Mouse (Mus musculus): ENCODE results near the gene Hnf1b.

Hnf1b gene

DNA sequence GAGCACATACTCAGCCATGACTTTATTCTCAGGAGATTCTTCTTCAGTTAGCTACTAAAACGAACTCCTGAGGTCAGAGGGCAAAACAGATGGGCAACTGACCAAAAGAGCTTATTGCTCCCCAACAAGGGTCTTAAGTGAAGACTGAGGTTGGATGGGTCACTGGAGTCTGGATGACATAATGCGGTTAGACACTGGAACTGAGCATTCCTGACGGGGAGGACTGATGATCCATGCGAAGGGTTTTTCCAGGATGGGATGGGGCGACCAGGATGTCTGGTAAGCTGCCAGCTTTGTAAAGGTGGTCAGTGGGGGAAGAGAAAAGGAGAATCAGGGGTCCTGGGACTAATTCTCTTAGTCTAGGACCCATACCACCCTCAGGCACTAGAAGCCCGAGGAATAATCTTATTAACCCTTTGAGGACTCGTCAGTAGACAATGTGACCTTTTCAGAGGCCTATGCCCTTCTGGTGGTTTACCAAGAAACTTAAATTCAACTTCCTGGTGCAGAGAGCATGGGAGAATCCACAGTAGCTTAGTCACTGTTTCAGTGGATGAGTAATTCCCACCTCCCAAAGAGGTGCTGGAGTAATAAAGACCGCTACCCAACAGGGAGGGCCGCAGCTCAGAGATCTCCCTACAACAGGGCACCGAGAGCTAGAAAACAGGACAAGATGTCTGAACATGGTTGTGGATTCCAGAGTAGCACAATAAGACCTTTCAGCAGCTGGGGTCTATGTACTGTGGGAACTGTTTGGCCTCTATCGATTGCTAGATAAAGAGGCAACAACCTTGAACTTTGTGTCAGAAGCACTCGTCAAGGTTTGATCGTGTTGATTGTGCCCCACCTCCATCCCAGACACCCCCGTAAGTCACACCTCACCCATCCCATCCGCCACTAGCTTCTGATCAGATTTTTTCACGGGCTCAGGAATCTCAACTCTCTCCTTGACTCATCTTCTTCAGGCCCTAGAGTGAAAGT, 46.9 kb downstream of the Hnf1b start:
- no peak for DNase-seq (ENCODE audit: low spot score in 2 of 2)

DNA sequence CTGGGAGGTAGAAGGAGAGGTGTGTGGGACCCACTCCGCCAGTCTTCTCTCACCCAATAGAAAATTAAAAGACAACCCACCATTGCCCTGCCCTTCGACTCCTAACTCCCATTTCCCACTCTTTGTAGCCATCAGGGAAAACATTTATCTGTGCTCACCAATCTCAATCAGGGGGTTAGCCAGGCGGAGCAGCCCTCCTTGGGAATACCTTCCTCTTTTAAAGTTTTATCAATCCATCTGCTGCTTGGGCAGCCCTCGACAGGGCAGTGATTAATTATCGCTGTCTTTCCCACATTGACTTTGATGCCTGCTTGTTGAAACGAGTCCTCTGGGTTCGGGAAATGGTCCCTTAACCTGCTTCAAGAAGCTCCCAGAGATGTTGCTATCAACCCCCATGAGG, 47.7 kb downstream of the Hnf1b start:
- DNase-seq (ENCODE audit: low spot score in 2 of 2) = no peak

DNA sequence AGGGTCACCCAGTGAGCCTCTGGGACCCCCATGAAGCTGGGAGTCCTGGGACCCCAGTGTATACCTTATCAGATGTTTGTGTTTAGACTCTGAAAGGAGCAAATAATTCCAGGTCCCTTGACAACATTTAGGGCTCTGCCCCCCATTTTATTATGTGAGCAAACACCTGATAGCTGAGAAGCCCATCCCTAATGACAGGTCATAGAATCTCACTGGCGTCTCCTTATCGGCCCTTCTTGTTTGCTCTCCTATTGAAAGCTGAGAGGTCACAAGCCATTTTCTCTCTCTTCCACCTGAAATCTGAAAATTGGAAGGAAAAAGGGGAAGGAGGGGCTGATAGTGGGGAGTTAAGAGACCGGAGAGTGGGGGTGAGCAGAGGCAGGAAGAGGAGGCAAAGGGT, 52.9 kb downstream of the Hnf1b start:
- DNase-seq (ENCODE audit: low spot score in 2 of 2) = no peak

DNA sequence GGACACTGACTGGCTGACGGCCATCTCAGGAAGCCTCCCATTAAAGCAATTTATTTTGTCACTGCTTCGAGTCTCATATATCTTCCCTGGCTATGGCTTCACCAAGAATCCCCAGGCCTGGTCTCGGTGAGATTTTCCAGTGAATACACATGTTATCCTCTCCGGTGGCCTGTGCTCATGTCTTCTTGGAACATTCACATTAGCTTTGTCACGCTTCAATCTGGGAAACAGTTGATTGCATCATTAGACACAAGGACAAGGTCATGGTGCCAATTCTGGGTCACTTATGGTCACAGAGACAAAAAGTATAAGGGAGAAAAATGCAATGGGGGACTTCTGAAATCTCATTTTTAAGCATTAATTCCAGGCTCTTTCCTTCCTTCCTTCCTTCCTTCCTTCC, 55.9 kb downstream of the Hnf1b start:
- no peak for DNase-seq (ENCODE audit: low spot score in 2 of 2)

DNA sequence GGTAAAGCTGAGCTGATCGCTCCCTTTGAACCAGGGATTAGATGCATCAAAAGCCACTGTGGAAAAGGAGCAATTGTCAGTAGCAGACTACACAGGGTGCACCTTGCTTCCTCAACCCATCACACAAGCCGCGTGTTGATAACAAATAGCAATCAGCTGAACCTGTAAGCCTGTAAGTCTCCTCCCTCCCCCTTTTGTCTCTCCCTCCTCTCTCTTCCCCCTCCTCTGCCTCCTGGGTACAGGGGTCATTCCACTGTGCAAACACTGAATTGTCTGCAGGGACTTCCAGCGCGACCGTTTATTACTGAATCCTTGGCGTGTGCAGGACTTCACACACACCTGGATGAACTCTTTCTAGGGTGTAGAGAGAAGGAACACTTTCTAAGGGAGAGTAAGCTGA, 58.5 kb downstream of the Hnf1b start:
- DNase-seq (ENCODE audit: low spot score in 2 of 2) = no peak

DNA sequence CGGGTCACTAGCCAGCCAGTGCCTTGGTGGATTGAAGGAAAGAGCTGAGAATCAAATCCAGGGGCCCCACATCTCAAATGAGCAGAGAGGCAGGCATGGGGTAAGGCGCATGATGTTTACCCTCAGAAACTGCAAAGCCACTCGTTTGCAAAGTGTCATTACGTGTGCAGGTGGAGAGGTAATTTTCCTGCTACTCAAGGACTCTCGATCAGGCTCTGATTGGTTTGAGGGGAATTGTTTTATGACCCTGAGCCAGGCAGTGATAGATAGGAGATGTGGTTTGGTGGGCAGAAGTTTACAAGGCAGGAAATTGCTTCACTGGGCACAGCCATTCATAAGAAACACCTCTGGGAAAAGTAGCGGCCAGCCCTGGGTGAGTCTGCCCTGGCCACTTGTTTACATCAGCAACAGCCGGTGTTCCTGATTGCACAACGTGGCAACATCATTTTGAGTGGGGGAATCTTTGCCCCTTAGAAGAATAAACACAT, 64.0 kb downstream of the Hnf1b start:
- no peak for DNase-seq (ENCODE audit: low spot score in 2 of 2)

DNA sequence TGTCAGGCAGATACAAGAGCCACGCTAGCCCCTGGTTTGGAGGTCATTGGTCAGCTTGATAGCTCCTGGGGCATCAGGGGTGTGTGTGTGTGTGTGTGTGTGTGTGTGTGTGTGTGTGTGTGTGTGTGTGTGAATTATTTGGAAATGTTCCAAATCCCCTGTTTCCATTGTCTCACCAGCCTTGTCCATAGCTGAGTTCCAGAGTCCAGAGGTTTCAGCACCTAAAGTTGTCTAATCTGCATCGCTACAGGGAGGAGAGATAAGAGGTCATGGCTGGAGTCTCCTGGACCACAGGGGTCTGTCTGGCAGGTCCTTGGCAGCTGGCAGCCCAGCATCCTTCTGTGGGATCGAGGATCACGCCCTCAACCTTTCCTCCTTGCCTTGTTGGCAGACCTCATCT, 64.6 kb downstream of the Hnf1b start:
- no peak for DNase-seq (ENCODE audit: low spot score in 2 of 2)

DNA sequence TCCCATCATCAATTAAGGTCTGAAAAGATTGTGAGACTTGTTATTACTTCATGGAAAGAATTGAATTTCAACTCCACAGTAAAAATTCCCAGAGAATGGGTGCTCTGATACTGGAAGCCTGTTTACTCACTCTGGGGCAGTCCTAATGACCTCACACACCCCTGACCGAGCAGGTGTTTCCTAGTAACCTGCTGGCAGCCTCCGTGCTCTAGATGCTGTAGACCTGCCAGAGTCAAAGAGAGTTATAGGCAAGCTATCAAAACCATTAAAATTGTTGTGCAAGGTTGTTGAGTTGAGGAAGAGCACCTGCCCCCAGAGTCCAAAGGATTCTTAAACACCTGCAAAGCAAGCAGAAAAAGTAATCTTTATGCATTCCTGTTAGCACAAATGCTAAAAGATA, 72.7 kb downstream of the Hnf1b start:
- no peak for DNase-seq (ENCODE audit: low spot score in 2 of 2)

DNA sequence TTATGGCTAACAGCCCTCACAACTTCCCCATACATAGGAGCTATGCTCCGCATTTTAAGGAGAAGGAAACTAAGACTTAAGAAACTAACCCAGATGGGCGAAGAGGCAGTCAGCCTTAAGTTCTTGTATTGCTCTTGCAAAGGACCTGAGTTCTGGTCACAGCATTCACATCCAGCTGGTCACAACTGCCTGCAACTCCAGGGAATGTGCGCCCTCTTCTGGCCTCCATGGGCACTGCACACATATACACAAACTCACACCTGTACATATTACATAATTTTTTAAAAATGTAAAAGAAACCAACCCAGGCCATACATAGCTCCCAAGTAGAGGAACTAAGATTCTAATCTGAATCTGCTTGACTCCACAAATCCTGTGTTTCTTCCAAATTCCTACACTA, 77.2 kb downstream of the Hnf1b start:
- no peak for DNase-seq (ENCODE audit: low spot score in 2 of 2)

DNA sequence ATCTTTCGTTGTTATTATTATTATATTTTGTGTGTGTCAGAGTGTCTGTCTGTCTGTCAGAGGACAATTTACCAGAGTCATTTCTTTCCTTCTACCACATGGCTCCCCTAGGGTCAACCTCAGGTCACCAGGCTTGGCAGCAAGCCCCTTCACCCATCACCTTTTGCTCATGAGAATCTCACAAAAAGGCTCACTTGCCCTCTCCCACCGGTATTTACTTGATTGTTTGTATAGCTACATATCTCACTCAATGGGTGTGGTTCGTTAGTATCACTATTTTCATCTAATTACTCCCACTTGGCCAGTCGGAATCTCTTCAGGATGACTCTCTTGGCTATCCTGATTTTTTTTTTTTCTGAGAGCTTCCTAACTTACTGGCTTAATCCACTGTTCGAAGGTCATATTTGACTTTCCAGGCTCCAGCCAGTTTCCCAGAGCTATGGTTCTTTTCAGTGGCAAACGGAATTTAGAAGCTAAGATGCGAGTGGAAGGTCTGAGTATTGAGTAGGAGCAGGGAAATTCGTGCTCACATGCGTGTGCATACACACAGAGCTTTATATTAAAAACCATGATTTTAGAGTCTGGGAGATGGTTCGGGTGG, 82.7 kb downstream of the Hnf1b start:
- no peak for DNase-seq (ENCODE audit: low spot score in 2 of 2)

DNA sequence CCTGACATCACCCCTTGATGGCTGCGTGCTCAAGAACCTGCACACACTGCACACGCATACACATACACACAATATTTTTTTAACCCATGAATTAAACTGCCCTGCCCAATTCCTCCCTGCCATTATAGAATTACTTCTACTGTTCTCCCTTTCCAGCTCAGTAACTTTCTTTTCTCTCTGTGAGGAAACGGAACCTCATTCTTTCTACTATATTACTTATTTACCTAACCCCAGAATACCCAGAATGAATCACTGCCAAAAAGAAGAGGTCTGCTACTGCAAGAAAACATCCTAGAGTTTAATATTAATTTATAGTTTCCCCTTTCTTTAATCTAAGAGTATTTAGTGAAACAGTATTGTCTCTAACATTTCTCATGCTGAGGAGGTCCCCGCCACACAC, 83.5 kb downstream of the Hnf1b start:
- DNase-seq (ENCODE audit: low spot score in 2 of 2) = no peak

DNA sequence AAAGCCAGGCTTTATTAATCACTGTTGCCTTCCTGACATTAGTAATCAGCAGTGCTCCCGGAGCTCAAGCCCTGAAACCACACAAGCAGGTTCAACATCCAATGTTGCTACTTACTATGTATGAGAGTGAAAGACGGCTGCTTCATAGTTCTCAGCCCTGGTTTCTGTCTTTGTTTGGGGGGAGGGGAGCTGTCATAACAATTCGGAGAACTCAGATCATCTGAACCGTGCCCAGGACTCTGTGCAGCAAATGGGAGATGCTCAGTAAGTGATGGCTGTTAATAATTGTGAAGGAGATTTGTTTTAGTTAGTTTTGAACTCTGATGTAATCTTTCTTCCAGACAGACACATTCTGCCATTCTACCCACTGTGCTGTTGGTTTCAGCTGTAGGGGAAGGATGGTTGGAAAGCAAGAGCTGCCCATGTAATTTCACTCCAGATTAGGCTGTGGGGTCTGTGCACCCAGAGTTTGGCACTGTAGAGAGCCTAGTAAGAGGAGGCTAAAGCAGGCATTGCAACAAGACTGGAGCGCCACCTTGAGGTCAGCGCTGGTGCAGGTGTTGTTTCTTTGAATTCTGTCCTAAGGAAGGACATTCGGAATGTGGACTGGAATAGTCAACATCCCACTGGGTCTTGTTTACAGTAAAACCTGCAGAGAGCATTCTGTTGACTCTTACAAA, 86.3 kb downstream of the Hnf1b start:
- peak; percentile 82 to 84 for DNase-seq (ENCODE audit: low spot score in 2 of 2)

DNA sequence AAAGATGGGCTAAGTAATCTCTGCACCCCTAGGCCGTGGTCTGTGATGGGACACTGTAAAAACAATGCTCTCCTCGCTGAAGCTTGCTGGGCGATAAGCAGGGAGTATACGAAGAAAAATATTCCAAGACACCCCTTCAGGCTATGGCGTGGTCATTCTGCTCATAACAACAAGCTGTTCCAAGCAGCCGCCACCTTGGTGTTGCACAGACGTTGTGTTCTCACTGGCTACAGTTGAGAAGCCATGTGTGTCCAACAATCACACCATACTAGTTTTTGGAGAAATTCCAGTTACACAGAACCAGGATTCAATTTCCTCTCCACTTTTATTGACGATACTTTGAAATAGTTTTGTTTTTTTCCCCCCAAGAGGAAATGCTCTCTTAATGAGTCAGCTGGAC, 88.7 kb downstream of the Hnf1b start:
- DNase-seq (ENCODE audit: low spot score in 2 of 2) = no peak

DNA sequence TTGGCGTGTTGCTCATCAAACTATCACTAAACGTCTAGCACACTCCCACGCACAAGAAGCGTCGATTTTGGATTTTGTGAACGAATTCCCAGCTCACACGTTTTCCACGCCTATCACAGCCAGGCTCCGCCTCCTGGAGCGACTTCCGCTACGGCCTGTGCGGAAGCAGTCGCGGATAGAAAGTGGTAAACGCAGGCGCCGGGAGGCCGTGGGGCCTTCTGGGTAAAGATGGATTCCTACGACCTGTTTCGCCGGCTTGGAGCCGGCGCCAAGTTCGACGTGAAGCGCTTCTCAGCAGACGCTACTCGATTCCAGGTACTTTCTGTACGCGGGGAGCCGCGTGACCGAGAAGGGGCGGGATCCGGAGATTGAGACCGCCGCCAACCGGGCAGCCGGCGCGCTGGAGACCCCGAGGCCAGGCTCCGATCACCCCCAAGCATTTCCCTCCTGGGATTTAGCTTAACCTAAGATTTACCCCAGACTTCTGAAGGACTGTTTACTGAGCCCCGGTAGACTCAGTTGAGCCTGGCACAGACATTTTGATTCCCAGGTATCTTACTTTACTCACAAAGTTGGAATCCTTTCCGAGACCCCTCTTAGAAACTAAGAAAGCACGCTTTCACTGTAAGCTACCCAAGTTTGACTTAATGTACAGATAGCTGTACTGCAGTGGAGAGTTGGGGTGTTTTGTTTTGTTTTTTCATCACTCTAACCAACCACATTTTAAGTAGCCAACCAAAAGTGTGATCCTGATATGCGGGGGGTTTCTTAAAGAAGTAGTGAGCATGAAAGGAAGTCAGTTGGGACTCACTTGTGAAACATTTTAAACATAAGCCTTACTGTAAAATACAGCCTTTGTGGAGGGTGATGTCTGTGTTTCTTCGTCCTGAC, 92.3 kb downstream of the Hnf1b start, which contains the start of gene Ddx52:
Gene Ddx52, plus strand, starts transcription at position 113 of the 891 bp plus-strand sequence.
- DNase-seq (ENCODE audit: low spot score in 2 of 2) = peak; percentile 92
